ENCODE assay signal across 8 mouse cellular contexts in genomic region chr17:86937497-86938155, GRCm38 (mm10). TPM values are rescaled to one million over a fixed set of nuclear protein-coding genes. Genes with fewer than 3 reads are reported as not detected.
DNase-seq lines count a peak whose midpoint lies in the region; ATAC-seq and TF ChIP-seq lines count a peak whose summit lies in the region.

No protein-coding gene starts in this region.

- peak; percentile 72 for DNase-seq in 416B (ENCODE audit: low read depth)
- peak; percentile 68 for DNase-seq in forebrain, embryonic 10.5 days (ENCODE audit: extremely low spot score, low spot score)
- peak; percentile 90 for DNase-seq in kidney, postnatal 0 days (ENCODE audit: low spot score)
- DNase-seq in liver = peak; percentile 45

- peak; percentile 79; the same call in 1 of the 2 replicates for ATAC-seq in heart, embryonic 14.5 days (ENCODE audit: insufficient number of reproducible peaks, insufficient read depth, low FRiP score, low read depth)
- ATAC-seq in kidney, postnatal 0 days (replicated peaks; ENCODE audit: low FRiP score, low read depth) = peak; percentile 82
- peak; percentile 83 for ATAC-seq in monocyte, adult 5-6 weeks (replicated peaks; ENCODE audit: insufficient number of reproducible peaks, low FRiP score, low TSS enrichment, poor library complexity, severe bottlenecking)
- ATAC-seq in stomach, embryonic 15.5 days (ENCODE audit: insufficient read depth, low FRiP score, low read depth) = peak; percentile 71; the same call in 1 of the 2 replicates

- H3K9me3 ChIP-seq in forebrain, embryonic 10.5 days = no peaks in the 10 kb centered on the region
- no peaks in the 10 kb centered on the region for H3K9me3 ChIP-seq in heart, embryonic 14.5 days (ENCODE audit: control insufficient read depth, low read length)
- no peaks in the 10 kb centered on the region for H3K9me3 ChIP-seq in kidney, postnatal 0 days (replicated peaks; ENCODE audit: low read length)
- H3K9me3 ChIP-seq in stomach, embryonic 15.5 days = no peaks in the 10 kb centered on the region

- H3K4me1 ChIP-seq in bone marrow, adult 2 months (ENCODE audit: control insufficient read depth, insufficient read depth, low read length) = no peaks in the 10 kb centered on the region; the same call in 1 of the 2 replicates
- peaks cover 26% of the 10 kb centered on the region for H3K4me1 ChIP-seq in forebrain, embryonic 10.5 days
- H3K4me1 ChIP-seq in heart, embryonic 14.5 days (ENCODE audit: control insufficient read depth in 2 of 2, insufficient read depth in 2 of 2, low read length in 2 of 2) = peaks cover 10 to 24% of the 10 kb centered on the region in 2 experiments
- 0 out of 2 replicates have a peak, but pooled peaks cover 3% of the 10 kb centered on the region for H3K4me1 ChIP-seq in kidney, postnatal 0 days (replicated peaks; ENCODE audit: insufficient read depth, low read length)
- H3K4me1 ChIP-seq in stomach, embryonic 15.5 days = no peaks in the 10 kb centered on the region

- peak overlapping the region; percentile 8 for H3K4me3 ChIP-seq in bone marrow, adult 2 months (replicated peaks; ENCODE audit: control insufficient read depth, low read depth, low read length)
- H3K4me3 ChIP-seq in forebrain, embryonic 10.5 days = peak overlapping the region; percentile 52
- H3K4me3 ChIP-seq in heart, embryonic 14.5 days (ENCODE audit: control insufficient read depth in 1 of 2, insufficient read depth in 1 of 2, low read depth in 1 of 2, low read length in 2 of 2) = peak overlapping the region; percentile 35 to 36
- peak overlapping the region; percentile 35 for H3K4me3 ChIP-seq in kidney, postnatal 0 days (replicated peaks; ENCODE audit: low read depth, low read length)
- H3K4me3 ChIP-seq in stomach, embryonic 15.5 days (replicated peaks) = peak overlapping the region; percentile 40

- TF ChIP-seq POLR2A in bone marrow, adult 2 months (IDR thresholded peaks at IDR 0.05; ENCODE audit: borderline replicate concordance, control insufficient read depth, low read depth, low read length) = no peak

- H3K27me3 ChIP-seq in forebrain, embryonic 10.5 days (ENCODE audit: poor library complexity, severe bottlenecking) = peaks cover 51% of the 10 kb centered on the region
- 0 out of 2 replicates have a peak, but pooled peaks cover 6% of the 10 kb centered on the region for H3K27me3 ChIP-seq in heart, embryonic 14.5 days (ENCODE audit: control insufficient read depth, insufficient read depth, low read length)
- H3K27me3 ChIP-seq in kidney, postnatal 0 days (ENCODE audit: insufficient read depth, low read length) = no peaks in the 10 kb centered on the region
- H3K27me3 ChIP-seq in stomach, embryonic 15.5 days (replicated peaks) = 0 out of 2 replicates have a peak, but pooled peaks cover 6% of the 10 kb centered on the region

- H3K27ac ChIP-seq in bone marrow, adult 2 months (ENCODE audit: control insufficient read depth, insufficient read depth, low read depth, low read length, poor library complexity) = no peak overlapping the region
- H3K27ac ChIP-seq in forebrain, embryonic 10.5 days = peak overlapping the region; percentile 78
- H3K27ac ChIP-seq in heart, embryonic 14.5 days (replicated peaks in 1 of 2; ENCODE audit: control insufficient read depth in 1 of 2, insufficient read depth in 1 of 2, low read depth in 2 of 2, low read length in 2 of 2) = peak overlapping the region; percentile 41 to 52
- H3K27ac ChIP-seq in kidney, postnatal 0 days = no peak overlapping the region
- H3K27ac ChIP-seq in stomach, embryonic 15.5 days = peak overlapping the region; percentile 61

- 5% methylated on average over 20 of the region's 20 CpGs for WGBS in bone marrow, adult 2 months
- WGBS in forebrain, embryonic 10.5 days = 3% methylated on average over 20 of the region's 20 CpGs
- WGBS in heart, embryonic 14.5 days = 6% methylated on average over 20 of the region's 20 CpGs
- 1% methylated on average over 20 of the region's 20 CpGs for WGBS in kidney, postnatal 0 days
- WGBS in stomach, embryonic 15.5 days = 3% methylated on average over 20 of the region's 20 CpGs

- no peak for TF ChIP-seq CTCF in bone marrow, adult 2 months (IDR thresholded peaks at IDR 0.05; ENCODE audit: control insufficient read depth, insufficient read depth, low read length)
- no peak for TF ChIP-seq CTCF in kidney, postnatal 0 days (IDR thresholded peaks at IDR 0.05; ENCODE audit: low read depth)

- H3K4me2 ChIP-seq in heart, embryonic 14.5 days (ENCODE audit: low read length) = peak overlapping the region; percentile 72
- peak overlapping the region; percentile 60 for H3K4me2 ChIP-seq in kidney, postnatal 0 days (ENCODE audit: low read length)
- peak overlapping the region; percentile 62 for H3K4me2 ChIP-seq in stomach, embryonic 15.5 days

- H3K9ac ChIP-seq in heart, embryonic 14.5 days (ENCODE audit: low read length) = peak overlapping the region; percentile 48
- H3K9ac ChIP-seq in kidney, postnatal 0 days (ENCODE audit: low read depth, low read length) = peak overlapping the region; percentile 35; the same call in 1 of the 2 replicates
- H3K9ac ChIP-seq in stomach, embryonic 15.5 days = no peak overlapping the region

- no peaks in the 10 kb centered on the region for H3K36me3 ChIP-seq in forebrain, embryonic 10.5 days (replicated peaks)
- H3K36me3 ChIP-seq in heart, embryonic 14.5 days (ENCODE audit: control insufficient read depth, insufficient read depth, low read length) = no peaks in the 10 kb centered on the region
- H3K36me3 ChIP-seq in kidney, postnatal 0 days (ENCODE audit: insufficient read depth, low read length) = no peaks in the 10 kb centered on the region
- H3K36me3 ChIP-seq in stomach, embryonic 15.5 days = no peaks in the 10 kb centered on the region

RNA-seq across cellular contexts. Expression of gene Atp6v1e2, which starts 10.1 kb away (rescaled TPM):
- polyA plus RNA-seq in bone marrow, adult 2 months (2011; ENCODE audit: insufficient read depth, insufficient read length, low replicate concordance, missing spikeins) = not detected in 2 replicates
- not detected in 2 replicates for polyA plus RNA-seq in forebrain, embryonic 10.5 days (2016; fragmentation: Nextera tagmentation; extraction: Ambion mirVana)
- polyA plus RNA-seq in heart, embryonic 14.5 days (2014; fragmentation: Nextera tagmentation; extraction: Ambion mirVana) = not detected in 2 replicates
- 0.14 TPM in 1 of 2 replicates, not detected in the other for polyA plus RNA-seq in kidney, postnatal 0 days (2015; fragmentation: Nextera tagmentation; extraction: Ambion mirVana)
- not detected in 3 replicates for total RNA-seq in monocyte, adult 5-6 weeks (2017)
- polyA plus RNA-seq in stomach, embryonic 15.5 days (2015; fragmentation: Nextera tagmentation; extraction: Ambion mirVana) = 0.13 TPM in 1 of 2 replicates, not detected in the other

RNA-seq across cellular contexts. Expression of gene Tmem247, which starts 20.5 kb away (rescaled TPM):
- not detected in 2 replicates for polyA plus RNA-seq in bone marrow, adult 2 months (2011; ENCODE audit: insufficient read depth, insufficient read length, low replicate concordance, missing spikeins)
- not detected in 2 replicates for polyA plus RNA-seq in forebrain, embryonic 10.5 days (2016; fragmentation: Nextera tagmentation; extraction: Ambion mirVana)
- polyA plus RNA-seq in heart, embryonic 14.5 days (2014; fragmentation: Nextera tagmentation; extraction: Ambion mirVana) = not detected in 2 replicates
- polyA plus RNA-seq in kidney, postnatal 0 days (2015; fragmentation: Nextera tagmentation; extraction: Ambion mirVana) = not detected in 2 replicates
- total RNA-seq in monocyte, adult 5-6 weeks (2017) = not detected in 3 replicates
- not detected in 2 replicates for polyA plus RNA-seq in stomach, embryonic 15.5 days (2015; fragmentation: Nextera tagmentation; extraction: Ambion mirVana)

RNA-seq across cellular contexts. Expression of gene Rhoq, which starts 25.3 kb away (rescaled TPM):
- polyA plus RNA-seq in bone marrow, adult 2 months (2011; ENCODE audit: insufficient read depth, insufficient read length, low replicate concordance, missing spikeins) = 4.2 and 13.9 TPM in 2 replicates
- 8.1 and 8.2 TPM in 2 replicates for polyA plus RNA-seq in forebrain, embryonic 10.5 days (2016; fragmentation: Nextera tagmentation; extraction: Ambion mirVana)
- 28.0 and 33.5 TPM in 2 replicates for polyA plus RNA-seq in heart, embryonic 14.5 days (2014; fragmentation: Nextera tagmentation; extraction: Ambion mirVana)
- 12.7 and 13.0 TPM in 2 replicates for polyA plus RNA-seq in kidney, postnatal 0 days (2015; fragmentation: Nextera tagmentation; extraction: Ambion mirVana)
- 56.4 to 70.3 TPM (median 57.8 TPM) in 3 replicates for total RNA-seq in monocyte, adult 5-6 weeks (2017)
- 13.9 TPM in 2 replicates for polyA plus RNA-seq in stomach, embryonic 15.5 days (2015; fragmentation: Nextera tagmentation; extraction: Ambion mirVana)

Comparison
In these comparisons a context has a peak if more than half of its experiments do, and no peak if none do; other contexts are left out.
1. H3K27ac ChIP-seq: peak in forebrain, embryonic 10.5 days (single experiment), heart, embryonic 14.5 days (2 of 2) and stomach, embryonic 15.5 days (single experiment); none in bone marrow, adult 2 months (single experiment) and kidney, postnatal 0 days (single experiment).
2. Peak in every context shown above with its lines, with median percentiles within 50 percentile points of each other: DNase-seq, H3K4me3 ChIP-seq, ATAC-seq and H3K4me2 ChIP-seq.